Mouse (Mus musculus) heart, postnatal 36 days (tissue): ENCODE data around the gene Ifngr2. TPM values are rescaled to one million over a fixed set of nuclear protein-coding genes. Genes with fewer than 3 reads are reported as not detected.
A peak's percentile ranks its signal among the peaks of the same experiment; 100 is the strongest.
"Not testable (repeated sequence)": the region's sequence is repeated elsewhere in the genome, so short reads cannot be mapped to it uniquely, and the experiment has no call there.

Source experiments
- DNase-seq, 2 experiments: peaks; one replicate each; pipeline ENCODE4 v3.0.0; 2021 to 2022
- intact Hi-C: fragments of 180-260 bp; cut with DNase I; formaldehyde crosslinking; loops from one replicate; pipeline ENCODE4 v1.15.1; 2025
- total RNA-seq, 2 experiments: library from RNA; stranded (reverse); gene quantifications; 2 replicates each; pipeline ENCODE4 v1.2.3; 2021

Ifngr2 gene
- 100 to 1,000 TPM; 128 to 159 TPM for total RNA-seq

- intact Hi-C loops, result loop anchor here (5.0 kb wide), 1 partner anchor 50 kb away; the partner anchor contains the start of gene Tmem50b
Measured at GRCm38 (mm10) chr16:91546836-91547741, at the start of gene Ifngr2. Gene Ifngr2, plus strand, starts transcription at chr16:91547072.

GRCm38 (mm10) chr16:91498041-91498440 lies 48.8 kb upstream of the Ifngr2 start:
- intact Hi-C loops, result no loop called here

More at GRCm38 (mm10) chr16:91546836-91547741, at the start of gene Ifngr2:
- DNase-seq, result peak; percentile 75 to 80

GRCm38 (mm10) chr16:91504701-91505100 lies 42.2 kb upstream of the Ifngr2 start:
- no peak for DNase-seq
- intact Hi-C loops, result no loop called here

More at GRCm38 (mm10) chr16:91498041-91498440, 48.8 kb upstream of the Ifngr2 start:
- no peak for DNase-seq

- intact Hi-C loops, result no loop called here
- no peak for DNase-seq
Measured at GRCm38 (mm10) chr16:91505116-91505601, 41.7 kb upstream of the Ifngr2 start.

GRCm38 (mm10) chr16:91506396-91506795 lies 40.5 kb upstream of the Ifngr2 start:
- intact Hi-C loops, result no loop called here
- no peak for DNase-seq

- peak; percentile 88 to 89 for DNase-seq
- intact Hi-C loops, result loop anchor here (1.0 to 5.0 kb wide), 3 partner anchors 49 to 155 kb away; no protein-coding TSS in a partner anchor
Measured at GRCm38 (mm10) chr16:91512161-91512787, 34.6 kb upstream of the Ifngr2 start.

- DNase-seq, result no peak
- intact Hi-C loops, result loop anchor here (5.0 kb wide), 1 partner anchor 156 kb away; no protein-coding TSS in a partner anchor
Measured at GRCm38 (mm10) chr16:91513099-91513498, 33.8 kb upstream of the Ifngr2 start.

- intact Hi-C loops, result no loop called here
- DNase-seq, result no peak
Measured at GRCm38 (mm10) chr16:91517020-91517419, 29.9 kb upstream of the Ifngr2 start.

- intact Hi-C loops, result no loop called here
- no peak for DNase-seq
Measured at GRCm38 (mm10) chr16:91522040-91522439, 24.8 kb upstream of the Ifngr2 start.

GRCm38 (mm10) chr16:91522479-91523309 lies 24.2 kb upstream of the Ifngr2 start:
- peak in 1 of 2 experiments; percentile 35 for DNase-seq
- intact Hi-C loops, result no loop called here

GRCm38 (mm10) chr16:91524206-91524605 lies 22.7 kb upstream of the Ifngr2 start:
- intact Hi-C loops, result no loop called here
- DNase-seq, result no peak

- intact Hi-C loops, result loop anchor here (2.0 kb wide), 1 partner anchor 35 kb away; no protein-coding TSS in a partner anchor
Measured at GRCm38 (mm10) chr16:91526274-91526673, 20.6 kb upstream of the Ifngr2 start.

GRCm38 (mm10) chr16:91527051-91527450 lies 19.8 kb upstream of the Ifngr2 start:
- DNase-seq, result peak; percentile 48 to 56
- intact Hi-C loops, result loop anchor here (2.0 kb wide), 1 partner anchor 34 kb away; no protein-coding TSS in a partner anchor

More at GRCm38 (mm10) chr16:91526274-91526673, 20.6 kb upstream of the Ifngr2 start:
- no peak for DNase-seq

- DNase-seq, result no peak
- intact Hi-C loops, result loop anchor here (2.0 kb wide), 1 partner anchor 33 kb away; no protein-coding TSS in a partner anchor
Measured at GRCm38 (mm10) chr16:91527500-91527899, 19.4 kb upstream of the Ifngr2 start.

GRCm38 (mm10) chr16:91528578-91528977 lies 18.3 kb upstream of the Ifngr2 start:
- DNase-seq, result no peak
- intact Hi-C loops, result no loop called here

- intact Hi-C loops, DNase-seq: not testable (repeated sequence)
Measured at GRCm38 (mm10) chr16:91530830-91531229, 16.0 kb upstream of the Ifngr2 start.

- intact Hi-C loops, result no loop called here
- DNase-seq, result no peak
Measured at GRCm38 (mm10) chr16:91531856-91532255, 15.0 kb upstream of the Ifngr2 start.

GRCm38 (mm10) chr16:91532429-91532828 lies 14.4 kb upstream of the Ifngr2 start:
- intact Hi-C loops, result no loop called here
- DNase-seq, result no peak

GRCm38 (mm10) chr16:91533097-91534001 lies 13.5 kb upstream of the Ifngr2 start:
- intact Hi-C loops, result no loop called here
- DNase-seq, result no peak
